In the genomic region with DNA sequence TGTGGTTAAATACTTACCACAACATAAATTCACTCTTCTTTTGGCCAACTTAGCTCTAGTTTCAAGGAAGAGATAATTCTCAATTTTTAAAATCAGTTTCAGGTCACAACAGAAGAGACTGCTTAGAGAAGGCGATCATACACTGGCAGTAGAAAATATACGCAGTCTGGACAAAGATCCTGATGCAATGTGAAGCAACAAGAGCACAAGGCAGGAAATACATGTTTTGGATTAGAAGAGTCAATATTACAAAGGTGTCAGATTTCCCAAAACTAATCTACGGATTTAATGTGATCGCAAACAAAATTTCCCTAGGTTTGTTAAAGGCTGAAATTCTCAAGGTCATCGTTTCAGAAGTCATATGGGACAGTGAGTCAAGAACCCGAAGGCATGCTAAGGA, we compare ENCODE assay signal across 23 mouse cellular contexts.
"Had no signal": no experiment of that assay in that cellular context is flagged by ENCODE, and none has a peak within 500 bp of the region (broad histone marks: within the 10 kb centered on the region; RNA-seq: fewer than 3 reads in every experiment).

No protein-coding gene starts in this region.

- H3K4me2 ChIP-seq: heart, embryonic 12.5 days; hindbrain, embryonic 12.5 days; hindbrain, embryonic 14.5 days; intestine, embryonic 15.5 days; limb, embryonic 12.5 days; liver, embryonic 11.5 days; liver, embryonic 13.5 days had no signal

- H3K36me3 ChIP-seq: intestine, embryonic 15.5 days had no signal

- H3K27me3 ChIP-seq: heart, embryonic 12.5 days; hindbrain, embryonic 12.5 days; intestine, embryonic 15.5 days; limb, embryonic 12.5 days; liver, embryonic 13.5 days had no signal

- H3K9me3 ChIP-seq: heart, embryonic 10.5 days; heart, embryonic 12.5 days; hindbrain, embryonic 10.5 days; hindbrain, embryonic 12.5 days; intestine, embryonic 15.5 days; limb, embryonic 10.5 days; limb, embryonic 12.5 days; liver, embryonic 13.5 days had no signal

- DNase-seq: gastrocnemius, adult 2 months; gastrocnemius, postnatal 10 days; gastrocnemius, postnatal 25 days; heart, postnatal 10 days; heart, postnatal 4 days; kidney, adult 18-20 months; kidney, adult 8-10 months; kidney, postnatal 10 days; kidney, postnatal 25 days; kidney, postnatal 4 days; layer of hippocampus, postnatal 36 days; liver; liver, embryonic 13.5 days had no signal

- H3K27ac ChIP-seq: gastrocnemius, adult 2 months; heart, embryonic 10.5 days; hindbrain, embryonic 10.5 days; hindbrain, embryonic 12.5 days; hindbrain, embryonic 14.5 days; intestine, embryonic 15.5 days; layer of hippocampus, adult 2 months; limb, embryonic 10.5 days; limb, embryonic 12.5 days; liver, embryonic 13.5 days had no signal

- H3K4me3 ChIP-seq: gastrocnemius, adult 2 months; heart, embryonic 10.5 days; heart, embryonic 12.5 days; hindbrain, embryonic 10.5 days; hindbrain, embryonic 12.5 days; intestine, embryonic 15.5 days; layer of hippocampus, adult 2 months; limb, embryonic 10.5 days; limb, embryonic 12.5 days; liver, embryonic 13.5 days had no signal

- H3K9ac ChIP-seq: heart, embryonic 12.5 days; hindbrain, embryonic 12.5 days; hindbrain, embryonic 14.5 days; intestine, embryonic 15.5 days; limb, embryonic 12.5 days; liver, embryonic 13.5 days had no signal
